Mouse (Mus musculus): ENCODE results near the gene Fgfbp3.
"Not testable (repeated sequence)": the region's sequence is repeated elsewhere in the genome, so short reads cannot be mapped to it uniquely, and the experiment has no call there.

Fgfbp3 gene

DNA sequence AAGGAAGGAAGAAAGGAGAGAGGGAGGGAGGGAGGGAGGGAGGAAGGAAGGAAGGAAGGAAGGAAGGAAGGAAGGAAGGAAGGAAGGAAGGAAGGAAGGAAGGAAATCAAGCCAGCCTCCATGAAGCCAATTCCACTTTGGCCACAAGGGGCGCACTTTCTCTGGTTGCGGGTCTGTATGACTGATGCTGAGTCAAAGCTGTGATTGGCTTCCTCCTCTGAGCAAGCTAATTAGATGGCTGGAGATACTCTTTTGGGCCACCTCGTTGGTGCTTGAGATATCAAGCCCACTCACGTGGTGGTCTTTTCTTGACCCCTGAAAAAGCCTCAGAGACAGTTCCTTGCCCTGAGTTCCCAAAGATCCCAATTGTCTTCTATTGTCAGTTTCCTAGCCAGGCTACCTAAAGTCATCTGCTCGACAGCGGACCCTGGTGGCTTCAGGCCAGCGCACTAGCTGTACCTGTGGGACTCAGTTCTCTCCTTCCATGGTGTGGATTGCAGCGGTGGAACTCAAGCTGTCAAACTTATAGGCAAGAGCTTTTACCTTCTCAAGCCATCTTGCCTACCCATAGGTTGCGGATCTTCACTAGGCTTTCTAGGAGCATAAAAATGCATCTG lies 9.6 kb downstream of the Fgfbp3 start:
- peak; percentile 89 for DNase-seq

DNA sequence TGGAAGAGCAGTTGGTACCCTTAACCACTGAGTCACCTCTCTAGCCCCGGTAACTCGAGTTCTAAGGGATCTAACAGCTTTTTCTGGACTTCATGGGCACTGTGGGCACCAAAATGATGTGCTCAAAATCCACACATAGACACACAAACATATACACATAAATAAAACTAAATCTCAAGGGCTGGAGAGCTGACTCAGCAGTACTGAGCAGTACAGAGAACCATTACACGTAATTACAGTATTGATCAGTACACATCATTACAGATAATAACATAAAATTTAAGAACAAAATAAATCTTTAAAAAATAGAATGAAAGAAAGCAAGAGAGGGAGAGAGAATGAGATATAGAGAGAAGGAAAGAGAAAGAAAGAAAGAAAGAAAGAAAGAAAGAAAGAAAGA lies 10.3 kb downstream of the Fgfbp3 start:
- DNase-seq = no peak

DNA sequence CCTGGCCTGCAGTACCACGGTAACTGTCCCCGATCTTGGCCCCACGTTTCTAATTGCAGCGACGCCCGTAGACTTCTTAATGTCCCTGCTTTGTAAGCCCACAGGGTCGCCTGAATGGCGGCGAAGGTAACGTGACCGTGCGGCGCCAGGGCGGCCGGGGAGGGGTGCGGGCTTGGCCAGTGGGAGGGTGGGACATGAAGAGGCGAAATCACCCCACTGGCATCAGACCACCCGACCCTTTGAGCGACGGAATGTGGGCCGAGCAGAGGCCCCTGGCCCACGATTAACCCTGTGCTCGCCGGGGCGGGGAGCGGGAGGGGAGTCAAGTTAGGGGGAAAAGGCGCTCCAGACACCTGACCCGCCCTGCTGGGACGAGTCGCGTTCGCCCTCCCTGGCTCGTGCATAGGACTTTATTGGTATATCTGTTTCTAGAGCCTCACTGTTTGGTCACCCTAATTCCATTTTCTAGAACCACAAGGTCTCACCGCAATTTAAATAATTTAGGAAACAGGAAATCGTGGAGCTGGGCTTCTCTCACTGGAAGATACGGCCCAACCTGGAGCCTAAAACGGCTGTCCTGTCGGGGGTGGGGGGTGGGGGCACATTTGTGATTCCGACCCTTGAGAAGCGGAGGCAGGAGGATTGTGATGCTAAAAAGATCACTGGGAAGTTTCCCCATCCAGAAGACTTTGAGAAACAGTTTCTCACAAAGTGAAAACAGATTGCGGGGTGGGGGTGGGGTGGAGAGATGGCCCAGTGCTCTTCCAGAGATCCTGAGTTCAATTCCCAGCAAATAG lies 15.0 kb downstream of the Fgfbp3 start:
- peak; percentile 84 for DNase-seq

DNA sequence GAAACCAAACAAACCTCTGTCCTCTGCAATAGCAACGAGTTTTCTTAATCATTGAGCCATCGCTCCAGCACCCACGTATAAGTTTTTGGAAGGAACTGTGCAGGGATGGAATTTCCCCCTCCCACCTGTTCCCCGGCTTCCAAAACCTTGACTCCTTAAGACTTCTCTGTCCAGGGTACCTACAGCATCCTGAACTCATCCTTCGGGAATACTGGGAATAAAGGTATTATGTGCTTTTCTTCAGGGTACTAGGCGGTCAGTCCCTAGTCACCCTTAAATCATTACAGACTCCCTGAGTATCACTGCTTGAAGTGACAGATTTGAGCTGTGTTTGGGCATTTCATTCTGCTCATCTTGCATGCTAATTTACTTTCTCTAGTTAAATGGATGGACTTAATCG lies 16.0 kb downstream of the Fgfbp3 start:
- DNase-seq = no peak

DNA sequence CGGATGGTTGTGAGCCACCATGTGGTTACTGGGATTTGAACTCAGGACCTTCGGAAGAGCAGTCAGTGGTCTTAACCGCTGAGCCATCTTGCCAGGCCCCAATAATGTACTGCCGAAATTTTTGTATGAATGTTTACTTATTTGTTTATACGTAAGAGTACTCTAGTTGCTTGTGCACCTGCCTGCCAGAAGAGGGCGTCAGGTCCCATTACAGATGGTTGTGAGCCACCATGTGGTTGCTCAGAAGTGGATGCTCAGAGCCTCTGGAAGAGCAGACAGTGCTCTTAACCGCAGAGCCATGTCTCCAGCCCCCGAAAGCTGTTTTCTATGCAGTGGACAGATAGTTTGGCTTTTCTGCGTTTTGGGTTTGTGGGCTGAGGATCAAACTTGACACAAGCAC lies 21.6 kb downstream of the Fgfbp3 start:
- peak; percentile 63 for DNase-seq

DNA sequence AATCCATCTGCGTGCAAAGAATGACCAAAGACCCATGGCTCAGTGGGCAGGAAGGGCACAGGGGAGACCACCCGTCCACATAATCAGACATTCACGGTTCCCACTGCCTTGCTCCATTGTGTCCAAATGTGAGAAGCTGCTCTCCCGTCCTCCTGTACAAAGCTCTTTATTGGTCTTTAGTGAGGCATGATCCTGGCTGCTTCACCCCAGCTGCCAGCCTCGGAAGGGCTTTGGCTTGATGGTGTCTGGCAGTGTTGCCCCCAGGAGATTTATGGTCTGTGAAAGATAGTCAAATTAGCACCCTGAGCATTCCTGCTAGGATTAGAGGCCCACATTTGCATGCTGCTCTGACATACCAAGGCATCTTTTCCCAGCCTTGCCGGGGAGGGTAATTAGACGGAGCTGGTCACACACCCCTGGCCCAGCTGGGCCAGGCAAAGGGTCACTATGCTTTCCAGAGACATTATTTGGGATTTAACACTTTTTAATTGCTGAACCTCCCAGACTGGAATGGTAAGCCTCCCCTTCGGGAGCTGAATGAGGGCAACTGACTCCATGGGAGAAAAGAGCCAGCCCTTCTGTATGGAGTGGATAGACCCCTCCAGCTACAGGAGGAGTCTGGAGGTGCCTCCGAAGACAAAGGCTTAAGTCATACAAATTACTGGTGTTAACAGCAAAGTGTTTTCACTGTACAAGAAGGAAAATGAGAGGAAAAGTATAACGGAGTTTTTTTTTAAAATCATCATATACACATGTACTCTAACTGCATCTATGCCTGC lies 22.4 kb downstream of the Fgfbp3 start:
- peak; percentile 89 for DNase-seq

DNA sequence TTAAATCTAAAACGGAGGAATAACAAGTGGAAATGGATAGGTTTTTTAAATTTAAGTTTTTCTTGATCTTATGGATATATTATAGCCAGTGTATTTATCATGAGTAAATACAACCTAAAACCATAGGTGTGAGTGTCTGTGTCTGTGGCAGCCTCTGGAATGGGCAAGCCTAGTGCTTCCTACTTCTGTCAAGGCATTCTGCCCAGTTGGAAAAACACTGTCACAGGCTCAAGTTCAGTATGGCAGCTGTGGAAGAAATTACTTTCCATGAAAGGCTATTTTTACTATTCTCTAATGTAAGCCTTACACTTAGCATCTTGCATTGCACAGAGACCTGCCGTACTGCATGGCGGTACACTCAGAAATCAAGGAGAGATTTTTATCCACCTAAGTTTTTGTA lies 27.7 kb downstream of the Fgfbp3 start:
- DNase-seq = no peak

DNA sequence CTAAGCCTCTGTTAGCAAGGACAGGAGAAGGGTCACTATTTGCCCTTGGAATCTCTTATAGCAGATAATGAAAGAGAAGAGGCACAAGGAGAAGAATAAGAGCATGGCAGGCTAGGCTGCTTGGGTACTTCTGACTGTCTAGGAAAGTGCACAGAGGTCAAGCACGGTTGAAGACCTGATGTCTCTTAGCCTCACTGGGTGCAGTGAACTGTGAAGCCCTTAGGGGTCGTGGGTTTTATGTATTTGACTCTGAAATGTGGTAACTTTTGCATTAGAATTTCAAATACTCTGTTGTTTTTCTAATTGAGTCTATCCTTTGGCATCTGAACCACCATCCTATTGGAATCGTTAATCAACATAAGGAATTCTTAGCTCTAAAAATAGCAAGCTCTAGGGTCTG lies 31.7 kb downstream of the Fgfbp3 start:
- no peak for DNase-seq

DNA sequence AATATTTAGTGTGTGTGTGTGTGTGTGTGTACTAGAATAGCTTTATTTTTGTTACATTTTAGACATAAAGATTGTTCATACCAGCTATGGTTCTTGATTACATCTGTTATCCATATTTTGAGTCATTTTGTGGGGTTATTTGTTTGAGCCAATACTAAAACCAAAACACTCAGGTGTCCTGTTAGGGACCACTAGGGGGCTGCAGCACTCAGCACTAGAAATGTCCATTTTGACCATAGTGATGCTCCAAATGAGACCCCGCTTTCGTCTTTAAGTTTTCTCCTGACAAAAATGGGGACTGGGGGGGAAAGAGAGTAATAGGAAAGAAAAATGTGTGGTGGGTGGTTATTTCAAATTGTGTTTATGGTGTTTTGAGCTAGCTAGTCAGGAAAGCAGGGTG lies 33.1 kb downstream of the Fgfbp3 start:
- DNase-seq = peak; percentile 45

DNA sequence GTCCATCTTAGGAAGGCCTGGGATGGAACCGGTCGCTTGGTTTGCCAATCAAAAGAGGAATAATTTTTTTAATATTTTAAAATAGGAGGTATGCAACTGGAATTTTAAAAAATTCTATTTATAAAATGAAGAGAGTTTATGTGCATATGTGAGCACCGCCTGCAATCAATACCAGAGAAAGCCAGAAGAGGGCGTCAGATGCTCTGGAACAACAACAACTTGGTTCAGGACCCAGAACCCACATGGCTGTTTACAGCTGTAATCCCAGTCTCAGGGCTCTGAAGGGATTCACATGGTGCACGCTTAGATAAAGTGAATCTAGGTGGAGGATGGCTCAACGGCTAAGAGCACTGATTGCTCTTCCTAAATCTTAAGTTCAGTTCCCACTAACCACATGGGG lies 36.3 kb downstream of the Fgfbp3 start:
- peak; percentile 61 for DNase-seq

DNA sequence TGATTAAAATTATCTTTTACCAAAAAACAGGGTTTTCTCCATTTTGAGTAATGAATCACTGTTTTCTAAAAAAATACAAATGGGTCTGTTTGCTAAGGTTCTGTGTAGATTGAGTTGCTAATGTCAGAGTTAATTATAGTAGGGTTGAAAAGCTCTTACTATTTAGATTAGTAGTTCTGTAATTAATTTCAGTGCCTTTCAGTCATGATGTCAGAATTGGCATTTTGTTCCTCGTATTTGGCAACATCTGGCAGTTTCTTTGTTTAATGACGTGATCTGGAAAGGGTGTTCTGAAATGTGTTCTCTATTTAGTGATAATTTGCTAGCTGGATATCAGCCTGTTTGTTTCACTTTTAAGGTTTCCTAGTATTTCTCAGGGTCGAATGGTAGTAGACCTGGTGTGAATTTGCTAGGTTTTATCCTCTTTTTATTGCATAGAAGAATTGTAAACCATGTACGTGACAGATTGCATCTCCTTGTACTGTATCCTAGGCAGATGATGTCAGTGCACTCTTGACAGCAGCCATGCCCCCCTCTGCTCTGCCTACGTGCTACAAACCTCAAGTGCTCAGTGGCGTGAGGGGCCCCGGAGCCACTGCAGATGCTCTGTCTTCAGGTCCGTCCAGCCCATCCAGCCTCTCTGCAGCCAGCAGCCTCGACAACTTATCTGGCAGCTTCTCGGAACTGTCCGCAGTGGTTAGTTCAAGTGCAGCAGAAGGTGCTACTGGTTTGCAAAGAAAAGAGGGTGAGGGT lies 40.5 kb downstream of the Fgfbp3 start:
- no peak for DNase-seq

DNA sequence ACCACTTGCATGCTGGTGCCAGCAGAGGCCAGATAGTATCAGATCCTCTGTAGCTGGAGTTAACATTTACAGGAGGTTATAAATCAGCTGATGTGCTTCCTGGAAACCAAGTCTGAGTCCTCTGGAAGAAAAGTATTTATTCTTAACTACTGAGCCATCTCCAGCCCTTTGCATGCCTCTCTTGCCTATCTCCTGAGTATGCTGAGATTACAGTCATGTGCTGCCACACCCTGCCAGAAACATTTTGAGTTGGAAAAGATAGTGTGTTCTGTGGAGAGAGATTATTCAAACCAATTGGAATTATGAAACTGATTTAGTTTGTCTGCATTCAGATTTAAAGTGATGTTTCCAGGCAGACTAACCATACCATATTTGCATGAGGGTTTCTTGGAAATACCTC lies 42.1 kb downstream of the Fgfbp3 start:
- DNase-seq = no peak

DNA sequence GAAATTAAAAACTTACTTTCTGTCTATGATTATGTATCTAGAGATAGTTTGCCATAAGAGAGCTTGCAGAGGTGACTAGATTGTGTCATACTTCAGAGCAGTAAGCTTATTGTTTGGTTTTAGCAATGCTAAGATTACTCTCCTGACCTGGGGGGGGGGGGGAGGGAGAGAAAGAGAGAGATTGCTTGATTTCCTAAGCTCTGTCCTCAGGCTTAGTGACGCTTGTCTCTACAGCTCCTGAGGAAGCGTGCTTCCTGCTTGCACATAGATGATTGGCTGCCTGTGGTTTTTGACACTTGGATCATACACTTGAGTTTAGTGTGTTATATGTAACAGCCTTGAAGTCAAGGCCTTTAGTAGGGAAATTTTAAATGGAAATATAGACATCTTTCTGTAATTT lies 44.8 kb downstream of the Fgfbp3 start:
- no peak for DNase-seq

DNA sequence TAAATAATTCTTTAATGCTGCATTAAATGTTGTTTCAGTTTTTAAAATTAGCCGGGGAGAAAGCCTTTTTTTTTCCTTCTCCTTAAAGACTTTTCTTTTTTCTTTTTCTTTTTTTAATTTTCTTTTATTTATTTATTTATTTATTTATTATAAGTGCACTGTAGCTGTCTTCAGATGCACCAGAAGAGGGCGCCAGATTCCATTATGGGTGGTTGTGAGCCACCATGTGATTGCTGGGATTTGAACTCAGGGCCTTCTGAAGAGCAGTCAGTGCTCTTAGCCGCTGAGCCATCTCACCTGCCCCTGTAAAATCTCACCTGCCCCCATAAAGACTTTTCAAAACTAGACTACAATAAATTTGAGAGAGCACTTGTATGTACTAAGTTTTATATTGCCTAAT lies 50.7 kb downstream of the Fgfbp3 start:
- DNase-seq = not testable (repeated sequence)

All from retina, postnatal 1 day (tissue).